Mouse (Mus musculus): ENCODE data around the gene Ap1m2. TPM values are rescaled to one million over a fixed set of nuclear protein-coding genes. Genes with fewer than 3 reads are reported as not detected.

The Ap1m2 gene
- polyA plus RNA-seq, 1 experiment from 2014 or later, result 0.91 TPM

DNA sequence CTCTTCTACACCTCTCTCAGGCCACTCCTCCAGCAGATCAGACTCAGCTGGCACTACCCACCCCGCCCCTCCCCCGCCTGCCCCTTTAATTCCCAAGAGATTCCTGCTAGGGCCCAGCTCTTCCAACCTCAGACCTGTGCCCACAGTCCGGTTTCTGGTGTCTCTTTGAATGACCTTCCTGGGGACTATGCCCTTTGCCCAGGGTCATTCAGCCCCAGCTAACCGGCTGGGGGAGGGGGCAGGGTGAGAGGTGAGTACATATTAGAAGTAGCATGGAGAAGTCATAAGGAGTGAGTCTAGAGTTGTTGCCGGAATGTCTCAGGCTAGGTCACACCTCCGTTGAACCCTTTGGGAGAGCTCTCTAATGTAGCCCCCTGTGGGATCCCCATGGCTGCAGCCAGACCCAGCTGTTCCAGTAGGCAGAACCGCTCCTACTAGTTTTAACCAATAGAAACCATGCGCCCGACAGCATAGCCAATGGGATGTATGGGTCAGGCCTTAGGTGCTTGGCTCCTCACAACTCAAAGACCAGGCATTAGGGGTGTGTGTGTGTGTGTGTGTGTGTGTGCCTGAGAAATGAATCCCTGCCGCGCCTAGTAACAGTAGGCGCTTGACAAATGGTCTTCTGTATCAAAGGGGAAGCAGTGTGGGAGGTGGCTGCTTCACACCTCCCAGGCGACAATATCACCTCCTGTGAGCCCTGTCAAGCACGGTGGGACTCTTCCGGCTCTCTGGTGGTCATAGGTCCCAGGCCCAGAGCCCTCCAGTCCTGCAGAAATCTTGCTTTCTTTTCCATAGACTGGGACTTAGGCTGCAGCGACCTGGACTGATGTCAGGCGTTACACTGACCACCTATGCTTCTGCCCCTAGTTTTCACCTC lies 62.3 kb downstream of the Ap1m2 start:
- Histone ChIP-seq H3K4me1 (ENCODE audit: control insufficient read depth, insufficient read depth, low read length) (no peaks in the 10 kb centered on the region), H3K27me3 (replicated peaks; ENCODE audit: control insufficient read depth, insufficient read depth, low read length) (peaks cover 51% of the 10 kb centered on the region), H3K27ac (ENCODE audit: low read depth, low read length) (no peak overlapping the region), H3K9me3 (replicated peaks; ENCODE audit: control insufficient read depth, low read length) (no peaks in the 10 kb centered on the region), H3K36me3 (ENCODE audit: control insufficient read depth, insufficient read depth, low read length) (no peaks in the 10 kb centered on the region), H3K4me3 (ENCODE audit: low read depth, low read length) (no peak overlapping the region), H3K4me2 (ENCODE audit: low read length) (no peak overlapping the region), H3K9ac (ENCODE audit: low read length) (no peak overlapping the region)
- DNase-seq (ENCODE audit: low spot score), result no peak
- WGBS, result 48% methylated on average over 17 of the region's 17 CpGs
- ATAC-seq, result no peak

DNA sequence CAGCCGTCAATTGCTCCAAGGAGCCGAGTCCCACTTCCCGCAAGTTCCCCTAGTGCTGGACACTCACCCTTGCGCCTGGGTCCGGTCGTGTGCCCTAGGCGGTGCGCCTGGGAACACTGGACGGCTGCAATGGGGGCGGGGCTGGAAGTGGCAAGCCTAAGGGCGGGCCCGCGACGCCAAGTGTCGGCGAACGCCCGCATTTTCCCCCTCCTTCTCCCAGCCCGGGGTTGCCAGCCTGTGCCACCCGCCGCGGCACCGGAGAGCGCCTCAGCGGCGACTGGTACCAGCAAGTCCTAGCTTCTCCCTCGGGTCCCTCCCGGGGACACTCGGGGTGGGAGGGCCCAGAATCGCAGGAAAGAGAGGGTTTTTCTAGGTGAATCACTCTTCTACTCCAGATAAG lies 63.8 kb downstream of the Ap1m2 start, which contains the start of gene S1pr5:
Gene S1pr5, minus strand, starts transcription at position 118 of the 400 bp plus-strand sequence.
- Histone ChIP-seq H3K9ac (ENCODE audit: low read length) (no peak within 1 kb of the TSS), H3K27me3 (replicated peaks; ENCODE audit: control insufficient read depth, insufficient read depth, low read length) (peaks cover 66% of the 10 kb centered on the region), H3K4me1 (ENCODE audit: control insufficient read depth, insufficient read depth, low read length) (no peaks in the 10 kb centered on the region), H3K9me3 (replicated peaks; ENCODE audit: control insufficient read depth, low read length) (no peaks in the 10 kb centered on the region), H3K4me3 (ENCODE audit: low read depth, low read length) (no peak within 1 kb of the TSS), H3K4me2 (ENCODE audit: low read length) (peak within 1 kb of the TSS; percentile 10; the same call in 1 of the 2 replicates), H3K36me3 (ENCODE audit: control insufficient read depth, insufficient read depth, low read length) (no peaks in the 10 kb centered on the region), H3K27ac (ENCODE audit: low read depth, low read length) (no peak within 1 kb of the TSS)
- no peak for DNase-seq (ENCODE audit: low spot score)
- 2% methylated on average over 30 of the region's 30 CpGs for WGBS
- ATAC-seq, result no peak

DNA sequence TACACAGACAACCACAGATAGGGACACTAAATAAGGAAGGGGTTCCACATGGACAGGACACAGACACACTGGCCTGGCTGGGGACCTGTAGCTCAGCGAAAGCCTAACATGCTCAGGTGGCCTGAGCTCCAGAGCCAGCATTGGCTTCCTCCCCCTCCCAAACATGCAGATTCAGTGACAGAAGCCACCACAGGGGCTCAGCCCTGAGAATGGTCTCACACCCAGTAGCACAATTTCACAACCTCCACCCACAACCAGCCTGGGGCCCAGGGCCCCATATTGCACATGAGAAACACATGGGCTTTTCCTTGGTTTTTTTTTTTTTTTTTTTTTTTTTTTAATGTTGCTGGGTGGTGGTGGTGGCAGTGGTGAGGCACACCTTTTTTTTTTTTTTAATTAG lies 65.8 kb downstream of the Ap1m2 start:
- WGBS, result 84% methylated on average over 1 of the region's 1 CpGs
- Histone ChIP-seq H3K9me3 (replicated peaks; ENCODE audit: control insufficient read depth, low read length) (no peaks in the 10 kb centered on the region), H3K27ac (ENCODE audit: low read depth, low read length) (no peak overlapping the region), H3K36me3 (ENCODE audit: control insufficient read depth, insufficient read depth, low read length) (no peaks in the 10 kb centered on the region), H3K4me3 (ENCODE audit: low read depth, low read length) (no peak overlapping the region), H3K9ac (ENCODE audit: low read length) (no peak overlapping the region), H3K27me3 (replicated peaks; ENCODE audit: control insufficient read depth, insufficient read depth, low read length) (peaks cover 77% of the 10 kb centered on the region), H3K4me1 (ENCODE audit: control insufficient read depth, insufficient read depth, low read length) (no peaks in the 10 kb centered on the region), H3K4me2 (ENCODE audit: low read length) (no peak overlapping the region)
- DNase-seq (ENCODE audit: low spot score), result no peak
- no peak for ATAC-seq

DNA sequence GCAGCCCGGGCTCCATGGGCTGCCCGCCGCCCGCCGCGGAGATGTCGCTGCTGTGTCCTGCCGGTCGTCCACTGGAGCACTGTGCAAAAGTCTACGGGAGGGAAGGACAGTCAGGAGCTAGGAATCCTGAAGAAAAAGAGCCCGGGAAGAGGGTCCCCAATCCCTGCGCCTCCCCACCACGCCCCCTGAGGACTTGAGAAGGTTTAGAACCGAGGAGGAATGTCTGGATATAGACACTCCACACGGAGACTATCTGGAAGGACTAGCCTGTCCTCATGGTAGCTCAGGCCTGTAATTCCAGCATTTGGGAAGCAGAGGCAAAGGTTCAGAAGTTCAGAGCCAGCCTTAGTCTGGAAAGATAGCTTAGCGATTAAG lies 67.0 kb downstream of the Ap1m2 start:
- ATAC-seq (no peak), DNase-seq (ENCODE audit: low spot score) (no peak)
- Histone ChIP-seq H3K9ac (ENCODE audit: low read length) (peak overlapping the region; percentile 54), H3K4me1 (ENCODE audit: control insufficient read depth, insufficient read depth, low read length) (no peaks in the 10 kb centered on the region), H3K4me2 (ENCODE audit: low read length) (peak overlapping the region; percentile 66), H3K36me3 (ENCODE audit: control insufficient read depth, insufficient read depth, low read length) (no peaks in the 10 kb centered on the region), H3K27ac (ENCODE audit: low read depth, low read length) (no peak overlapping the region), H3K27me3 (replicated peaks; ENCODE audit: control insufficient read depth, insufficient read depth, low read length) (peaks cover 69% of the 10 kb centered on the region), H3K4me3 (ENCODE audit: low read depth, low read length) (peak overlapping the region; percentile 38), H3K9me3 (replicated peaks; ENCODE audit: control insufficient read depth, low read length) (no peaks in the 10 kb centered on the region)
- 1% methylated on average over 16 of the region's 16 CpGs for WGBS

DNA sequence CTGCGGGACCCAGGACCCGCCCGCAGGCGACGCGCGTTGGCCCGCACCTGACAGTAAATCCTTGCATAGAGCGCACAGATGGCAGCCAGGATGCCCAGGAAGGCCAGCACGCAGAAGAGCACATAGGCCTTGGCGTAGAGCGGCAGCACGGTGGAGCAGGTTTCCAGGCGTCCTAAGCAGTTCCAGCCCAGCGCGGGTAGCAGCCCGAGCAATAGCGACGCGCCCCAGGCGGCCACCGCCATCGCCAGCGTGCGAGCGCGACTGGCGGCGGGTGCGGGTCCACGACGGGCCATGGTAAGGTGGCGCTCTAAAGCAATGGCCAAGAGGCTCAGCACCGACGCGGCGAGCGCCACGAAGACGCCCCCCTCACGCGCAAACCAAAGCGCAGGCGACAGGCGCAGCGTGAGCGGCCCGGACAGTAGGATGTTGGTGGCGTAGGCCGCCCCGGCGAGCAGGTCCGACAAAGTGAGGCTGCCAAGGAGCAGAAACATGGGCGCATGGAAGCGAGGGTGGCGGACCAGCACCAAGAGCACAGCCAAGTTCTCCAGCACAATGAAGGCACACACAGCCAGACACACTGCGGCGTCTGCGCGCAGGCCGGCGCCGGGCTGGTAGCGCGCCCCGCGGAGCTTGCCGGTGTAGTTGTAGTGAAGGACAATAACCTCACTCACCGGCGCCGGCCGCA lies 67.6 kb downstream of the Ap1m2 start:
- H3K4me2 ChIP-seq (ENCODE audit: low read length), result peak overlapping the region; percentile 66
- under 1% methylated on average over 68 of the region's 72 CpGs for WGBS
- peak overlapping the region; percentile 38 for H3K4me3 ChIP-seq (ENCODE audit: low read depth, low read length)
- H3K4me1 ChIP-seq (ENCODE audit: control insufficient read depth, insufficient read depth, low read length), result peaks cover 1% of the 10 kb centered on the region; the same call in 1 of the 2 replicates
- peak overlapping the region; percentile 54 for H3K9ac ChIP-seq (ENCODE audit: low read length)
- ATAC-seq (peak; percentile 49), DNase-seq (ENCODE audit: low spot score) (peak; percentile 44)
- no peaks in the 10 kb centered on the region for H3K9me3 ChIP-seq (replicated peaks; ENCODE audit: control insufficient read depth, low read length)
- H3K36me3 ChIP-seq (ENCODE audit: control insufficient read depth, insufficient read depth, low read length), result no peaks in the 10 kb centered on the region
- peaks cover 64% of the 10 kb centered on the region for H3K27me3 ChIP-seq (replicated peaks; ENCODE audit: control insufficient read depth, insufficient read depth, low read length)
- no peak overlapping the region for H3K27ac ChIP-seq (ENCODE audit: low read depth, low read length)

Other genes with a start within 250 kb of the Ap1m2 start
- 1.3 and 1.8 TPM in 2 replicates for gene Zglp1, start 245.2 kb downstream of the Ap1m2 start, polyA plus RNA-seq (2014; fragmentation: Nextera tagmentation; extraction: Ambion mirVana)
- 0.41 and 1.8 TPM in 2 replicates for gene Gm49373, start 239.2 kb downstream of the Ap1m2 start, polyA plus RNA-seq (2014; fragmentation: Nextera tagmentation; extraction: Ambion mirVana)
- 60.2 and 69.8 TPM in 2 replicates for gene Fdx1l, start 238.7 kb downstream of the Ap1m2 start, polyA plus RNA-seq (2014; fragmentation: Nextera tagmentation; extraction: Ambion mirVana)
- gene Gm38431, start 220.3 kb downstream of the Ap1m2 start, polyA plus RNA-seq (2014; fragmentation: Nextera tagmentation; extraction: Ambion mirVana), result 1.2 and 1.5 TPM in 2 replicates
- gene Raver1, start 220.3 kb downstream of the Ap1m2 start, polyA plus RNA-seq (2014; fragmentation: Nextera tagmentation; extraction: Ambion mirVana), result 43.6 and 47.1 TPM in 2 replicates
- 5.0 and 6.2 TPM in 2 replicates for gene Tyk2, start 181.1 kb downstream of the Ap1m2 start, polyA plus RNA-seq (2014; fragmentation: Nextera tagmentation; extraction: Ambion mirVana)
- gene Cdc37, start 162.4 kb downstream of the Ap1m2 start, polyA plus RNA-seq (2014; fragmentation: Nextera tagmentation; extraction: Ambion mirVana), result 222 and 247 TPM in 2 replicates
- gene Pde4a, start 146.6 kb downstream of the Ap1m2 start, polyA plus RNA-seq (2014; fragmentation: Nextera tagmentation; extraction: Ambion mirVana), result 17.3 and 22.4 TPM in 2 replicates
- gene Keap1, start 73.0 kb downstream of the Ap1m2 start, polyA plus RNA-seq (2014; fragmentation: Nextera tagmentation; extraction: Ambion mirVana), result 34.7 and 39.1 TPM in 2 replicates
- gene S1pr5, start 63.9 kb downstream of the Ap1m2 start, polyA plus RNA-seq (2014; fragmentation: Nextera tagmentation; extraction: Ambion mirVana), result 0.94 and 1.4 TPM in 2 replicates
- 45.7 and 53.1 TPM in 2 replicates for gene Atg4d, start 47.0 kb downstream of the Ap1m2 start, polyA plus RNA-seq (2014; fragmentation: Nextera tagmentation; extraction: Ambion mirVana)
- 9.8 and 14.6 TPM in 2 replicates for gene Kri1, start 24.4 kb downstream of the Ap1m2 start, polyA plus RNA-seq (2014; fragmentation: Nextera tagmentation; extraction: Ambion mirVana)
- 101 and 107 TPM in 2 replicates for gene Cdkn2d, start 20.9 kb downstream of the Ap1m2 start, polyA plus RNA-seq (2014; fragmentation: Nextera tagmentation; extraction: Ambion mirVana)
- 52.0 and 61.0 TPM in 2 replicates for gene Slc44a2, start 8.4 kb upstream of the Ap1m2 start, polyA plus RNA-seq (2014; fragmentation: Nextera tagmentation; extraction: Ambion mirVana)
- 248 and 249 TPM in 2 replicates for gene Ilf3, start 55.5 kb upstream of the Ap1m2 start, polyA plus RNA-seq (2014; fragmentation: Nextera tagmentation; extraction: Ambion mirVana)
- 51.4 and 53.7 TPM in 2 replicates for gene Qtrt1, start 99.5 kb upstream of the Ap1m2 start, polyA plus RNA-seq (2014; fragmentation: Nextera tagmentation; extraction: Ambion mirVana)
- 54.2 and 65.3 TPM in 2 replicates for gene Dnm2, start 112.6 kb upstream of the Ap1m2 start, polyA plus RNA-seq (2014; fragmentation: Nextera tagmentation; extraction: Ambion mirVana)
- 56.9 and 58.3 TPM in 2 replicates for gene Tmed1, start 197.9 kb upstream of the Ap1m2 start, polyA plus RNA-seq (2014; fragmentation: Nextera tagmentation; extraction: Ambion mirVana)
- 0.74 and 1.9 TPM in 2 replicates for gene AB124611, start 213.8 kb upstream of the Ap1m2 start, polyA plus RNA-seq (2014; fragmentation: Nextera tagmentation; extraction: Ambion mirVana)
- 22.8 and 26.7 TPM in 2 replicates for gene Carm1, start 234.6 kb upstream of the Ap1m2 start, polyA plus RNA-seq (2014; fragmentation: Nextera tagmentation; extraction: Ambion mirVana)

Data from forebrain, embryonic 14.5 days (tissue).